Mouse (Mus musculus) cerebellum, adult 2 months (tissue): ENCODE results near the gene Rps3a1.

ENCODE experiments used
- CTCF ChIP-seq: fragments of 200-500 bp; IDR thresholded peaks from 2 replicates; pipeline ENCODE4 v1.5.1; 2011; ENCODE audit warnings: low read depth, mild to moderate bottlenecking, control low read depth, low read length, moderate library complexity, borderline replicate concordance; ENCODE audit not compliant: insufficient read depth
- POLR2A ChIP-seq: fragments of 200-500 bp; IDR thresholded peaks from 2 replicates; pipeline ENCODE4 v1.6.1; 2011; ENCODE audit warnings: low read length, control low read depth, borderline replicate concordance; ENCODE audit not compliant: insufficient read depth

- no peak for TF ChIP-seq POLR2A
- TF ChIP-seq CTCF: no peak
These were observed 7.4 kb downstream of the Rps3a1 start for GRCm38 (mm10) chr3:86134939-86135638.
